18 mouse cellular contexts compared by ENCODE assay signal in genomic region chr6:55498753-55499152, GRCm38 (mm10). TPM values are rescaled to one million over a fixed set of nuclear protein-coding genes. Genes with fewer than 3 reads are reported as not detected.
DNase-seq lines count a peak whose midpoint lies in the region; ATAC-seq and TF ChIP-seq lines count a peak whose summit lies in the region.
"Had no signal": no experiment of that assay in that cellular context is flagged by ENCODE, and none has a peak within 500 bp of the region (broad histone marks: within the 10 kb centered on the region; RNA-seq: fewer than 3 reads in every experiment).

No protein-coding gene starts in this region.

- H3K9ac ChIP-seq in intestine, embryonic 15.5 days: no peak overlapping the region
- H3K9ac ChIP-seq in intestine, postnatal 0 days (ENCODE audit: low read depth, low read length): no peak overlapping the region
- no peak overlapping the region for H3K9ac ChIP-seq in stomach, embryonic 14.5 days (replicated peaks; ENCODE audit: low read depth, low read length)
- H3K9ac ChIP-seq in stomach, postnatal 0 days (ENCODE audit: low read length): no peak overlapping the region
- H3K9ac ChIP-seq: embryonic facial prominence, embryonic 12.5 days; forebrain, embryonic 13.5 days; forebrain, embryonic 15.5 days had no signal

- ATAC-seq in intestine, embryonic 15.5 days: peak; percentile 33; the same call in 1 of the 2 replicates
- no peak for ATAC-seq in intestine, postnatal 0 days
- ATAC-seq in stomach, embryonic 14.5 days (ENCODE audit: insufficient number of reproducible peaks, insufficient read depth, low FRiP score, low read depth): peak; percentile 39; the same call in 1 of the 2 replicates
- ATAC-seq in stomach, postnatal 0 days (ENCODE audit: low FRiP score, low TSS enrichment): peak; percentile 71
- ATAC-seq: forebrain, embryonic 13.5 days; forebrain, embryonic 15.5 days had no signal

- TF ChIP-seq CTCF in intestine, postnatal 0 days (IDR thresholded peaks at IDR 0.05; ENCODE audit: low read depth): no peak
- TF ChIP-seq CTCF in stomach, postnatal 0 days (IDR thresholded peaks at IDR 0.05; ENCODE audit: low read depth): no peak

- no peaks in the 10 kb centered on the region for H3K36me3 ChIP-seq in intestine, embryonic 15.5 days
- no peaks in the 10 kb centered on the region for H3K36me3 ChIP-seq in intestine, postnatal 0 days (ENCODE audit: control insufficient read depth, insufficient read depth)
- no peaks in the 10 kb centered on the region for H3K36me3 ChIP-seq in stomach, embryonic 14.5 days (ENCODE audit: control insufficient read depth, insufficient read depth, low read length)
- no peaks in the 10 kb centered on the region for H3K36me3 ChIP-seq in stomach, postnatal 0 days (ENCODE audit: control insufficient read depth, insufficient read depth, low read length)
- H3K36me3 ChIP-seq: embryonic facial prominence, embryonic 12.5 days had no signal

- no peaks in the 10 kb centered on the region for H3K27me3 ChIP-seq in intestine, embryonic 15.5 days (replicated peaks)
- no peaks in the 10 kb centered on the region for H3K27me3 ChIP-seq in intestine, postnatal 0 days (replicated peaks; ENCODE audit: control insufficient read depth, insufficient read depth, low read length)
- no peaks in the 10 kb centered on the region for H3K27me3 ChIP-seq in stomach, embryonic 14.5 days (ENCODE audit: control insufficient read depth, insufficient read depth, low read length)
- no peaks in the 10 kb centered on the region for H3K27me3 ChIP-seq in stomach, postnatal 0 days (ENCODE audit: control insufficient read depth, insufficient read depth, low read length)
- H3K27me3 ChIP-seq: embryonic facial prominence, embryonic 12.5 days; forebrain, embryonic 13.5 days; forebrain, embryonic 15.5 days had no signal

- no peak overlapping the region for H3K4me2 ChIP-seq in intestine, embryonic 15.5 days (replicated peaks)
- no peak overlapping the region for H3K4me2 ChIP-seq in intestine, postnatal 0 days (replicated peaks; ENCODE audit: low read depth)
- no peak overlapping the region for H3K4me2 ChIP-seq in stomach, embryonic 14.5 days (replicated peaks; ENCODE audit: low read depth, low read length)
- no peak overlapping the region for H3K4me2 ChIP-seq in stomach, postnatal 0 days (replicated peaks; ENCODE audit: low read depth)
- H3K4me2 ChIP-seq: embryonic facial prominence, embryonic 12.5 days; forebrain, embryonic 13.5 days; forebrain, embryonic 15.5 days had no signal

- no peaks in the 10 kb centered on the region for H3K9me3 ChIP-seq in intestine, embryonic 15.5 days
- H3K9me3 ChIP-seq in intestine, postnatal 0 days (ENCODE audit: control insufficient read depth): no peaks in the 10 kb centered on the region
- no peaks in the 10 kb centered on the region for H3K9me3 ChIP-seq in stomach, embryonic 14.5 days (ENCODE audit: control insufficient read depth, low read depth, low read length)
- no peaks in the 10 kb centered on the region for H3K9me3 ChIP-seq in stomach, postnatal 0 days (ENCODE audit: control insufficient read depth, low read length)
- H3K9me3 ChIP-seq: embryonic facial prominence, embryonic 10.5 days; embryonic facial prominence, embryonic 12.5 days; forebrain, embryonic 13.5 days; forebrain, embryonic 15.5 days had no signal

- H3K4me1 ChIP-seq in intestine, embryonic 15.5 days (replicated peaks): no peaks in the 10 kb centered on the region
- no peaks in the 10 kb centered on the region for H3K4me1 ChIP-seq in intestine, postnatal 0 days (replicated peaks; ENCODE audit: control insufficient read depth, insufficient read depth, low read length)
- 0 out of 2 replicates have a peak, but pooled peaks cover 3% of the 10 kb centered on the region for H3K4me1 ChIP-seq in stomach, embryonic 14.5 days (ENCODE audit: control insufficient read depth, insufficient read depth, low read length)
- H3K4me1 ChIP-seq in stomach, postnatal 0 days (replicated peaks; ENCODE audit: control insufficient read depth, insufficient read depth): no peaks in the 10 kb centered on the region
- H3K4me1 ChIP-seq: embryonic facial prominence, embryonic 12.5 days; forebrain, embryonic 15.5 days had no signal

- no peak for TF ChIP-seq EP300 in stomach, postnatal 0 days (optimal IDR thresholded peaks at IDR 0.05)

- no peak overlapping the region for H3K4me3 ChIP-seq in intestine, embryonic 15.5 days (replicated peaks)
- no peak overlapping the region for H3K4me3 ChIP-seq in intestine, postnatal 0 days (ENCODE audit: low read depth, low read length)
- no peak overlapping the region for H3K4me3 ChIP-seq in stomach, embryonic 14.5 days (ENCODE audit: low read depth, low read length)
- no peak overlapping the region for H3K4me3 ChIP-seq in stomach, postnatal 0 days (ENCODE audit: low read depth, low read length)
- H3K4me3 ChIP-seq: embryonic facial prominence, embryonic 10.5 days; embryonic facial prominence, embryonic 12.5 days; forebrain, embryonic 13.5 days; forebrain, embryonic 15.5 days had no signal

- no peak overlapping the region for H3K27ac ChIP-seq in intestine, embryonic 15.5 days
- H3K27ac ChIP-seq in intestine, postnatal 0 days (ENCODE audit: low read depth, low read length): no peak overlapping the region
- H3K27ac ChIP-seq in stomach, embryonic 14.5 days (ENCODE audit: low read length): no peak overlapping the region
- H3K27ac ChIP-seq in stomach, postnatal 0 days (replicated peaks): no peak overlapping the region
- H3K27ac ChIP-seq: embryonic facial prominence, embryonic 10.5 days; embryonic facial prominence, embryonic 12.5 days; forebrain, embryonic 13.5 days; forebrain, embryonic 15.5 days had no signal

- peak; percentile 39 for DNase-seq in stomach, postnatal 0 days (ENCODE audit: low spot score)
- DNase-seq in spleen, postnatal 36 days (ENCODE audit: low spot score in 2 of 2): no peak
- DNase-seq in neural tube, embryonic 10.5 days (ENCODE audit: extremely low spot score, low spot score): no peak
- DNase-seq: adrenal gland, adult 2 months; adrenal gland, postnatal 10 days; adrenal gland, postnatal 36 days; cerebellum, adult 11-12 months; cerebellum, adult 2 months; cerebellum, adult 9-10 months; cerebellum, postnatal 10 days; cerebellum, postnatal 25 days had no signal

RNA-seq across cellular contexts. Expression of gene Adcyap1r1, which starts 47.0 kb away (rescaled TPM):
- 5.2 and 5.4 TPM in 2 replicates for polyA plus RNA-seq in intestine, embryonic 15.5 days (2015; fragmentation: Nextera tagmentation; extraction: Ambion mirVana)
- 2.6 and 2.7 TPM in 2 replicates for polyA plus RNA-seq in intestine, postnatal 0 days (2015; fragmentation: Nextera tagmentation; extraction: Ambion mirVana)
- polyA plus RNA-seq in stomach, embryonic 14.5 days (2014; fragmentation: Nextera tagmentation; extraction: Ambion mirVana): 13.3 and 13.8 TPM in 2 replicates
- 5.4 and 5.5 TPM in 2 replicates for polyA plus RNA-seq in stomach, postnatal 0 days (2015; fragmentation: Nextera tagmentation; extraction: Ambion mirVana)
